Mouse (Mus musculus) small intestine, adult 2 months (tissue): Measurements from ENCODE around the gene Gramd1c.

Source experiments
- CTCF ChIP-seq: fragments of 200-500 bp; IDR thresholded peaks from 2 replicates; pipeline ENCODE4 v1.5.1; 2012; ENCODE audit warnings: low read depth, mild to moderate bottlenecking, control low read depth, inconsistent platforms, low read length, moderate library complexity, mixed read lengths; ENCODE audit not compliant: insufficient replicate concordance, insufficient read length; ENCODE audit errors: extremely low read depth
- POLR2A ChIP-seq: fragments of 200-500 bp; IDR thresholded peaks from 2 replicates; pipeline ENCODE4 v1.6.1; 2012; ENCODE audit warnings: low read depth, mild to moderate bottlenecking, control low read depth, inconsistent platforms, low read length, moderate library complexity

- TF ChIP-seq POLR2A (no peak), CTCF (no peak)
Measured at GRCm38 (mm10) chr16:44061341-44061740, 1.8 kb downstream of the Gramd1c start.
